Mouse (Mus musculus) R1 (cell line): ENCODE results near the gene Gstz1.

ENCODE experiments used
- DNase-seq: peaks from one replicate; pipeline ENCODE4 v3.0.0-alpha.2; 2018; ENCODE audit warnings: low read depth, low spot score

The Gstz1 gene

GRCm38 (mm10) chr12:87158099-87158498, 11.1 kb downstream of the Gstz1 start:
- DNase-seq = no peak

GRCm38 (mm10) chr12:87160310-87160709, 13.3 kb downstream of the Gstz1 start:
- DNase-seq = no peak

- DNase-seq = no peak
Measured at GRCm38 (mm10) chr12:87160815-87161214, 13.8 kb downstream of the Gstz1 start.

GRCm38 (mm10) chr12:87175194-87175946, 28.4 kb downstream of the Gstz1 start:
- DNase-seq = no peak

- no peak for DNase-seq
Measured at GRCm38 (mm10) chr12:87177631-87178030, 30.7 kb downstream of the Gstz1 start.

GRCm38 (mm10) chr12:87193008-87193407, 46.0 kb downstream of the Gstz1 start:
- DNase-seq = no peak

- no peak for DNase-seq
Measured at GRCm38 (mm10) chr12:87195069-87195468, 48.1 kb downstream of the Gstz1 start.

GRCm38 (mm10) chr12:87196310-87196709, 49.3 kb downstream of the Gstz1 start:
- no peak for DNase-seq

- no peak for DNase-seq
Measured at GRCm38 (mm10) chr12:87198792-87199191, 51.8 kb downstream of the Gstz1 start.

- DNase-seq = peak; percentile 73
Measured at GRCm38 (mm10) chr12:87199206-87199972, 52.4 kb downstream of the Gstz1 start, which contains the start of gene Samd15. Gene Samd15 (plus strand): TSS chr12:87199723.

- peak; percentile 96 for DNase-seq
Measured at GRCm38 (mm10) chr12:87199973-87200586, 53.1 kb downstream of the Gstz1 start, which contains the start of gene Tmed8. Gene Tmed8 (minus strand): TSS chr12:87200454.

- DNase-seq = no peak
Measured at GRCm38 (mm10) chr12:87201694-87202093, 54.7 kb downstream of the Gstz1 start.

GRCm38 (mm10) chr12:87205789-87206188, 58.8 kb downstream of the Gstz1 start:
- DNase-seq = peak; percentile 69

GRCm38 (mm10) chr12:87212844-87213606, 66.1 kb downstream of the Gstz1 start:
- DNase-seq = no peak
